Mouse (Mus musculus): ENCODE results near the gene Lsm11. TPM values are rescaled to one million over a fixed set of nuclear protein-coding genes. Genes with fewer than 3 reads are reported as not detected.

Lsm11 gene
- polyA plus RNA-seq, 1 experiment from 2014 or later: 10.3 TPM

DNA sequence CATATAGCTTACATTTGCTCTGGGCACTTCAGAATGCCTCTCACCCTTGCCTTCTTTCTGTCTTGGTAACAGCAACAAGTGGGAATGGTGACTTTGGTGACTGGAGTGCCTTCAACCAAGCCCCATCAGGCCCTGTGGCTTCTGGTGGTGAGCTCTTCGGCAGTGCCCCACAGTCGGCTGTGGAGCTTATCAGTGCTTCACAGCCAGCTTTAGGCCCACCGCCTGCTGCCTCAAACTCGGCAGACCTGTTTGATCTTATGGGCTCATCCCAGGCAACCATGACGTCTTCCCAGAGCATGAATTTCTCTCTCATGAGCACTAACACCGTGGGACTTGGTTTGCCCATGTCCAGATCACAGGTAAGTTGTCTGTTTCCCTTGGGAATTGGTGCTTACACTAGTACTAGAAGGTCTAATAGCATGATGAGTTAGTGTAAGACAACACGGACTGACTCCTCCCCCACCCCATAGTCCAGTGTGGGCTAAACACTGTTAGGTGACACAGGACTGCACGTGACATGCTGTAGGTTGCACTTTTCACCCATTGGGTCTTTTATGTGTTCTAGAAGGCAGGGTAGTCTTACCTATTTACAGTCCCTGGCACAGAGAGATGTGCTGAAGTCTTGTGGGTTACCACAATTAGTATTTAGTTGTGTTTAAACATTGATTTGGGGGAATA is 38.5 kb downstream of the Lsm11 start:
- Histone ChIP-seq H3K9me3 (replicated peaks; ENCODE audit: control insufficient read depth, low read length) (no peaks in the 10 kb centered on the region), H3K27me3 (ENCODE audit: control insufficient read depth, insufficient read depth, low read length) (no peaks in the 10 kb centered on the region), H3K36me3 (ENCODE audit: control insufficient read depth, insufficient read depth, low read length) (peaks cover 29% of the 10 kb centered on the region), H3K4me3 (ENCODE audit: low read depth, low read length) (no peak overlapping the region), H3K4me2 (no peak overlapping the region), H3K27ac (ENCODE audit: low read depth, low read length) (peak overlapping the region; percentile 59; the same call in 1 of the 2 replicates), H3K9ac (ENCODE audit: low read depth, low read length) (no peak overlapping the region; the same call in 1 of the 2 replicates), H3K4me1 (ENCODE audit: control insufficient read depth, insufficient read depth, low read length) (no peaks in the 10 kb centered on the region)
- ATAC-seq (replicated peaks; ENCODE audit: insufficient number of reproducible peaks, low FRiP score, low TSS enrichment): peak; percentile 94
- 64% methylated on average over 8 of the region's 8 CpGs for WGBS (ENCODE audit: insufficient replicate concordance)

- WGBS (ENCODE audit: insufficient replicate concordance): 83% methylated on average over 11 of the region's 11 CpGs
- H3K9ac ChIP-seq (ENCODE audit: low read depth, low read length): no peak overlapping the region
- no peak overlapping the region for H3K4me2 ChIP-seq
- ATAC-seq (replicated peaks; ENCODE audit: insufficient number of reproducible peaks, low FRiP score, low TSS enrichment): no peak
- H3K9me3 ChIP-seq (replicated peaks; ENCODE audit: control insufficient read depth, low read length): no peaks in the 10 kb centered on the region
- H3K27me3 ChIP-seq (ENCODE audit: control insufficient read depth, insufficient read depth, low read length): no peaks in the 10 kb centered on the region
- no peak overlapping the region for H3K27ac ChIP-seq (ENCODE audit: low read depth, low read length)
- H3K36me3 ChIP-seq (ENCODE audit: control insufficient read depth, insufficient read depth, low read length): peaks cover 12% of the 10 kb centered on the region; the same call in 1 of the 2 replicates
- no peak overlapping the region for H3K4me3 ChIP-seq (ENCODE audit: low read depth, low read length)
- H3K4me1 ChIP-seq (ENCODE audit: control insufficient read depth, insufficient read depth, low read length): no peaks in the 10 kb centered on the region
These were observed 44.3 kb downstream of the Lsm11 start for GRCm38 (mm10) chr11:45900233-45901015.

DNA sequence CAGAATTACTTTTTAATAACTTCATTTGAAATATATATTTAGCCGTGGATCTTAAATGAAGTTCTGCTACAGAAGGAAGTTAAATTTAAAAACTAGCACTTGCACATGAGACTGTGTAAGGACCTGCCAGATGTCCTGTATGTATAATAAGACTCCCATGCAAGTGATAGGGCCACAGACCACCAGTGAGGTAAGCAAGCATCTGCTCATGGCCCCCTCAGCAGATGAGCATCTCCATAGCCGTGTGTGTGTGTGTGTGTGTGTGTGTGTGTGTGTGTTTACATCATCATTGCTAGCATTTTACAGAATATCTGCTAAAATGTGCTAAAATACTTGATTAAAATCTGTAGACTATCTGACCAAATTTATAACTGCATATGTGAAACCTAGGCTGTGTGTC is 47.3 kb downstream of the Lsm11 start:
- Histone ChIP-seq H3K9me3 (replicated peaks; ENCODE audit: control insufficient read depth, low read length) (no peaks in the 10 kb centered on the region), H3K9ac (ENCODE audit: low read depth, low read length) (no peak overlapping the region), H3K4me2 (no peak overlapping the region), H3K36me3 (ENCODE audit: control insufficient read depth, insufficient read depth, low read length) (peaks cover 19% of the 10 kb centered on the region), H3K27ac (ENCODE audit: low read depth, low read length) (no peak overlapping the region), H3K4me1 (ENCODE audit: control insufficient read depth, insufficient read depth, low read length) (no peaks in the 10 kb centered on the region), H3K27me3 (ENCODE audit: control insufficient read depth, insufficient read depth, low read length) (no peaks in the 10 kb centered on the region), H3K4me3 (ENCODE audit: low read depth, low read length) (no peak overlapping the region)
- no peak for ATAC-seq (replicated peaks; ENCODE audit: insufficient number of reproducible peaks, low FRiP score, low TSS enrichment)
- WGBS (ENCODE audit: insufficient replicate concordance): 85% methylated on average over 2 of the region's 2 CpGs

DNA sequence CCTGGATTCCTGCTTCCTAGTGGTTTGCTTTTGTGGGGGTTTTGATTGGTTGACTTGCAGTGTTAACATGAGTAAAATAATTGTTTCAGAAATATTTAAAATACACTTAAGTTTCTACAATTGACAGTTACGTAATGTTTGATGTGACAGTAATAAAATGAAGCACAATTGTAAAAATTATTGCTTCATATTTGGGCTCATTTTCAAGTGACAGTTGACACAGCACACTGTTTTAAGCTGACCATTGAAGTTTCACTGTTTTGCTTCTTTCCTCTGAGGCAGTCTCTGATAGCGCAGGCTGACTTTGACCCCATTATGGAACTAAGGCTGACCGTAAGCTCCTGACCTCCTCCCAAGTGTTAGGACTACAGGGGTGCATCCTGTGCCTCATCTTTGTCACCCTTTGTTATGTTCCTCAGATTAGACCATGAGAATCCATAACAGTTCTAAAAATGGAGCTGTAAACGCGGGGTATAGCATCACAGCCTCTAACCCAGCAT is 51.8 kb downstream of the Lsm11 start:
- no peak overlapping the region for H3K9ac ChIP-seq (ENCODE audit: low read depth, low read length)
- H3K27me3 ChIP-seq (ENCODE audit: control insufficient read depth, insufficient read depth, low read length): no peaks in the 10 kb centered on the region
- no peak overlapping the region for H3K27ac ChIP-seq (ENCODE audit: low read depth, low read length)
- H3K4me1 ChIP-seq (ENCODE audit: control insufficient read depth, insufficient read depth, low read length): no peaks in the 10 kb centered on the region
- H3K4me3 ChIP-seq (ENCODE audit: low read depth, low read length): no peak overlapping the region
- H3K36me3 ChIP-seq (ENCODE audit: control insufficient read depth, insufficient read depth, low read length): peaks cover 27% of the 10 kb centered on the region
- H3K9me3 ChIP-seq (replicated peaks; ENCODE audit: control insufficient read depth, low read length): no peaks in the 10 kb centered on the region
- 79% methylated on average over 5 of the region's 5 CpGs for WGBS (ENCODE audit: insufficient replicate concordance)
- no peak overlapping the region for H3K4me2 ChIP-seq
- ATAC-seq (replicated peaks; ENCODE audit: insufficient number of reproducible peaks, low FRiP score, low TSS enrichment): no peak

DNA sequence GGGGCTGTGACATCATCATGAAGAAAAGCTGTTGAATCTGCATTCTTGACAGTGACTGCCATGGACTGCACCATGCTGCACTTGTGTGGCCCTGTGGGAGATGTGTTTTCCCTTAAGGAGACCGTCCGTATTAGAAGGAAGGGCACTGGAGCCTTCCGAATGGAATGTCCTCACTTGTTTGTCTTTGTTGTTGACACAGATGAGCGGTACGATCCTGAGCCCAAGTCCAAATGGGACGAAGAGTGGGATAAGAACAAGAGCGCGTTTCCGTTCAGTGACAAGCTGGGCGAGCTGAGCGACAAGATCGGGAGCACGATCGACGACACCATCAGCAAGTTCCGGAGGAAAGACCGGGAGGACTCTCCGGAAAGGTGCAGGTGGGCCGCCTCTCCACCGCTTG is 54.3 kb downstream of the Lsm11 start:
- Histone ChIP-seq H3K27me3 (ENCODE audit: control insufficient read depth, insufficient read depth, low read length) (no peaks in the 10 kb centered on the region), H3K4me1 (ENCODE audit: control insufficient read depth, insufficient read depth, low read length) (no peaks in the 10 kb centered on the region), H3K27ac (ENCODE audit: low read depth, low read length) (no peak overlapping the region), H3K36me3 (ENCODE audit: control insufficient read depth, insufficient read depth, low read length) (peaks cover 32% of the 10 kb centered on the region), H3K9me3 (replicated peaks; ENCODE audit: control insufficient read depth, low read length) (no peaks in the 10 kb centered on the region), H3K9ac (ENCODE audit: low read depth, low read length) (no peak overlapping the region), H3K4me3 (ENCODE audit: low read depth, low read length) (no peak overlapping the region), H3K4me2 (no peak overlapping the region)
- WGBS (ENCODE audit: insufficient replicate concordance): 91% methylated on average over 20 of the region's 20 CpGs
- no peak for ATAC-seq (replicated peaks; ENCODE audit: insufficient number of reproducible peaks, low FRiP score, low TSS enrichment)

- Histone ChIP-seq H3K27ac (ENCODE audit: low read depth, low read length) (no peak overlapping the region), H3K36me3 (ENCODE audit: control insufficient read depth, insufficient read depth, low read length) (peaks cover 28% of the 10 kb centered on the region), H3K4me1 (ENCODE audit: control insufficient read depth, insufficient read depth, low read length) (no peaks in the 10 kb centered on the region), H3K27me3 (ENCODE audit: control insufficient read depth, insufficient read depth, low read length) (no peaks in the 10 kb centered on the region), H3K4me3 (ENCODE audit: low read depth, low read length) (no peak overlapping the region), H3K9ac (ENCODE audit: low read depth, low read length) (no peak overlapping the region), H3K9me3 (replicated peaks; ENCODE audit: control insufficient read depth, low read length) (no peaks in the 10 kb centered on the region), H3K4me2 (no peak overlapping the region)
- ATAC-seq (replicated peaks; ENCODE audit: insufficient number of reproducible peaks, low FRiP score, low TSS enrichment): no peak
- 75% methylated on average over 3 of the region's 3 CpGs for WGBS (ENCODE audit: insufficient replicate concordance)
These were observed 54.8 kb downstream of the Lsm11 start for GRCm38 (mm10) chr11:45889981-45890380.

GRCm38 (mm10) chr11:45888471-45889030 is 56.2 kb downstream of the Lsm11 start:
- Histone ChIP-seq H3K36me3 (ENCODE audit: control insufficient read depth, insufficient read depth, low read length) (peaks cover 17% of the 10 kb centered on the region), H3K27me3 (ENCODE audit: control insufficient read depth, insufficient read depth, low read length) (no peaks in the 10 kb centered on the region), H3K4me1 (ENCODE audit: control insufficient read depth, insufficient read depth, low read length) (peaks cover 1% of the 10 kb centered on the region), H3K4me2 (no peak overlapping the region), H3K4me3 (ENCODE audit: low read depth, low read length) (no peak overlapping the region), H3K27ac (ENCODE audit: low read depth, low read length) (no peak overlapping the region), H3K9me3 (replicated peaks; ENCODE audit: control insufficient read depth, low read length) (no peaks in the 10 kb centered on the region), H3K9ac (ENCODE audit: low read depth, low read length) (no peak overlapping the region)
- no peak for ATAC-seq (replicated peaks; ENCODE audit: insufficient number of reproducible peaks, low FRiP score, low TSS enrichment)
- 89% methylated on average over 9 of the region's 9 CpGs for WGBS (ENCODE audit: insufficient replicate concordance)

DNA sequence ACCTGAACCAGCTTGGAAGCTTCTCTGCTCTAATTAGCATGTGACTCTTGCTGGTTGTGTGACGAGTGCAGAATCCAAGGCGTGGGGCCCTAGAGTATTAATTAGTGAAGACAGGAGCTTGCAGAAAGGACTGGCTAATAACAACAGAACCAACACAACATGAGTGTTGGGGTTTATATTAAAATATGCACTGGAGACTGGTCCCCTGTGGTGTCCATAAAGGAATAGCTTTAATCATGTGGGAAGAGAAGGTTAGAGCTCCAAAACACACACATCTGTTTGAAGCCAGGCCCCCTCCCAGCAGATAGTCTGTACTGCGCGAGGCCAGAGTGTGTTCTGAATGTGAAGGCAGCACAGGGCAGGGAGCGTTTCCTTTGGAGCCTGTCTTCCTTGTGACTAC is 58.1 kb downstream of the Lsm11 start:
- Histone ChIP-seq H3K36me3 (ENCODE audit: control insufficient read depth, insufficient read depth, low read length) (peaks cover 17% of the 10 kb centered on the region), H3K9ac (ENCODE audit: low read depth, low read length) (no peak overlapping the region)

More for the DNA sequence above, 58.1 kb downstream of the Lsm11 start:
- Histone ChIP-seq H3K27ac (ENCODE audit: low read depth, low read length) (no peak overlapping the region), H3K27me3 (ENCODE audit: control insufficient read depth, insufficient read depth, low read length) (no peaks in the 10 kb centered on the region), H3K4me1 (ENCODE audit: control insufficient read depth, insufficient read depth, low read length) (peaks cover 14% of the 10 kb centered on the region), H3K4me3 (ENCODE audit: low read depth, low read length) (no peak overlapping the region), H3K9me3 (replicated peaks; ENCODE audit: control insufficient read depth, low read length) (no peaks in the 10 kb centered on the region), H3K4me2 (no peak overlapping the region)
- ATAC-seq (replicated peaks; ENCODE audit: insufficient number of reproducible peaks, low FRiP score, low TSS enrichment): no peak
- 94% methylated on average over 5 of the region's 5 CpGs for WGBS (ENCODE audit: insufficient replicate concordance)
